Mouse (Mus musculus): ENCODE measurements at regions not wholly inside any gene's neighbourhood (a gene's known extent, or its start where the extent isn't known, plus 50 kb on each side); places are given as distances from the start of the nearest gene placed in this dataset.

DNA sequence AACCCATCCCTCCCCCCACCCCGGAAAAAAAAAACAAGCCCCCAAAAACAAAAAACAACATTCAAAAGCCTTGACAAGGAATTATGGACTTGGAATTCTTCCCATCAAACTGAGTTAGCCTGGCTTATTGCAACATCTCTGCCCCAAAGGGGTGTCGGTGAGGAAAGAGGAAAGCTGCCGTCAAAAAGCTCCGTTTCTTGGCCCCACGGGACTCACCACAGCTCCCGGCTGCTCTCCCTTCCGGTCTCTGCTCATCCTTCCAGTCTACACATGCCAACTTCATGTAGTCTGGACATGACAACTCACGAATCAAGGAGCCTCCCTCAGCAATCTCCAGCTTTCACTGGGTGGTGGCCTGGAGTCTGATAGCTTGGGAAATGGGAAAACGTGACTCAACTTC lies 295.4 kb downstream of the Gm49356 start:
- TF ChIP-seq CTCF (IDR thresholded peaks at IDR 0.05; ENCODE audit: borderline replicate concordance, extremely low read depth, insufficient read depth, insufficient read length) (no peak), POLR2A (IDR thresholded peaks at IDR 0.05; ENCODE audit: borderline replicate concordance, extremely low read depth, insufficient read depth, insufficient read length, poor library complexity, severe bottlenecking) (no peak)

All from brain, embryonic 14.5 days (tissue).